Mouse (Mus musculus) liver, embryonic 14.5 days (tissue): ENCODE results near the gene Gdap1l1. TPM values are rescaled to one million over a fixed set of nuclear protein-coding genes. Genes with fewer than 3 reads are reported as not detected.
"Not testable (repeated sequence)": the region's sequence is repeated elsewhere in the genome, so short reads cannot be mapped to it uniquely, and the experiment has no call there.

Experiments
- ATAC-seq: fragments of 200-750 bp; cut with Nextera tagmentation; 2 replicates; pipeline ENCODE4 v1.8.0; 2017; ENCODE audit warnings: moderate number of reproducible peaks, mild to moderate bottlenecking, moderate library complexity; ENCODE audit not compliant: insufficient read depth
- DNase-seq, 3 experiments: peaks; one replicate each; pipeline ENCODE4 v3.0.0-alpha.2; 2012 to 2013; ENCODE audit warnings: low read depth in 3 of 3, low spot score in 3 of 3
- H3K27ac ChIP-seq: fragments of 300-500 bp; sonication (generic); 2 replicates; pipeline ENCODE4 v1.5.1; 2014; ENCODE audit warnings: moderate library complexity, mild to moderate bottlenecking, control low read depth, inconsistent platforms
- H3K27me3 ChIP-seq: fragments of 300-500 bp; sonication (generic); 2 replicates; pipeline ENCODE4 v1.6.1; 2014; ENCODE audit warnings: mild to moderate bottlenecking, low read length, moderate library complexity; ENCODE audit not compliant: control insufficient read depth, insufficient read depth
- H3K36me3 ChIP-seq: fragments of 300-500 bp; sonication (generic); replicated peaks from 2 replicates; pipeline ENCODE4 v1.6.1; 2014; ENCODE audit warnings: low read depth; ENCODE audit not compliant: control insufficient read depth, insufficient read depth
- H3K4me1 ChIP-seq, 2 experiments: fragments of 200-500 bp in 1 of 2; fragments of 300-500 bp in 1 of 2; sonication (generic) in 1 of 2; replicated peaks; 2 replicates each; pipeline ENCODE4 v1.6.1; 2012 to 2014; ENCODE audit warnings: antibody characterized with exemption in 1 of 2, inconsistent platforms in 1 of 2, low read length in 1 of 2; ENCODE audit not compliant: control insufficient read depth in 2 of 2, insufficient read depth in 2 of 2
- H3K4me2 ChIP-seq: fragments of 300-500 bp; sonication (generic); 2 replicates; pipeline ENCODE4 v1.6.1; 2014; ENCODE audit warnings: low read depth, mild to moderate bottlenecking, control low read depth, moderate library complexity
- H3K4me3 ChIP-seq, 2 experiments: fragments of 200-500 bp in 1 of 2; fragments of 300-500 bp in 1 of 2; sonication (generic) in 1 of 2; 2 replicates each; pipeline ENCODE4 v1.5.1; 2012 to 2014; ENCODE audit warnings: low read depth in 2 of 2, low read length in 2 of 2, mild to moderate bottlenecking in 2 of 2, control low read depth in 1 of 2, inconsistent platforms in 1 of 2, moderate library complexity in 1 of 2; ENCODE audit not compliant: insufficient read depth in 1 of 2
- H3K9ac ChIP-seq: fragments of 300-500 bp; sonication (generic); replicated peaks from 2 replicates; pipeline ENCODE4 v1.6.1; 2014; ENCODE audit warnings: mild to moderate bottlenecking, control low read depth, moderate library complexity
- H3K9me3 ChIP-seq: fragments of 300-500 bp; sonication (generic); 2 replicates; pipeline ENCODE4 v1.6.1; 2016; ENCODE audit warnings: low read length, mixed read lengths; ENCODE audit not compliant: control insufficient read depth
- CTCF ChIP-seq: IDR thresholded peaks from 2 replicates; pipeline ENCODE4 v1.5.1; 2016; ENCODE audit warnings: antibody characterized with exemption, low read depth, control low read depth
- EP300 ChIP-seq: IDR thresholded peaks from 2 replicates; pipeline ENCODE4 v1.6.1; 2016; ENCODE audit warnings: antibody characterized with exemption, low read depth
- WGBS: fragments of 180-500 bp; shearing (Covaris S2); extraction: QIAGEN DNeasy Blood & Tissue Kit; methylation state at CpG from one replicate; pipeline ENCODE4 v1.1.7; 2014; ENCODE audit not compliant: insufficient replicate concordance; 5-methylcytosine and 5-hydroxymethylcytosine counted together
- polyA plus RNA-seq, 2 experiments: library from polyadenylated mRNA; depleted of rRNA in 1 of 2; stranded (reverse) in 1 of 2; unstranded in 1 of 2; fragments of >200 nt; fragmentation: Nextera tagmentation in 1 of 2; extraction: Ambion mirVana in 1 of 2; gene quantifications; 2 replicates each; pipeline versions ENCODE4 v1.2.1 to v1.2.3; 2012 to 2014

Gdap1l1 gene
- polyA plus RNA-seq, 2 experiments: 0.03 TPM; not detected in 1

- no peaks in the 10 kb centered on the region for H3K4me1 ChIP-seq
- H3K4me2 ChIP-seq: no peak overlapping the region
- no peak overlapping the region for H3K4me3 ChIP-seq
- H3K27me3 ChIP-seq: no peaks in the 10 kb centered on the region
- ATAC-seq: no peak
- H3K9me3 ChIP-seq: no peaks in the 10 kb centered on the region
- no peak for DNase-seq
- 68% methylated on average over 13 of the region's 13 CpGs for WGBS
- H3K36me3 ChIP-seq: no peaks in the 10 kb centered on the region
- no peak overlapping the region for H3K27ac ChIP-seq
- H3K9ac ChIP-seq: no peak overlapping the region
- TF ChIP-seq EP300 (no peak), CTCF (no peak)
Measured at GRCm38 (mm10) chr2:163453378-163453777, 15.1 kb downstream of the Gdap1l1 start.

- 32% methylated on average over 27 of the region's 27 CpGs for WGBS
- no peaks in the 10 kb centered on the region for H3K4me1 ChIP-seq
- H3K27me3 ChIP-seq: peaks cover 2% of the 10 kb centered on the region; the same call in 1 of the 2 replicates
- DNase-seq (no peak), ATAC-seq (no peak)
- H3K4me3 ChIP-seq: no peak overlapping the region
- H3K27ac ChIP-seq: no peak overlapping the region
- no peaks in the 10 kb centered on the region for H3K9me3 ChIP-seq
- no peak overlapping the region for H3K4me2 ChIP-seq
- H3K9ac ChIP-seq: no peak overlapping the region
- no peaks in the 10 kb centered on the region for H3K36me3 ChIP-seq
- TF ChIP-seq EP300 (no peak), CTCF (no peak)
Measured at GRCm38 (mm10) chr2:163458539-163459265, 20.4 kb downstream of the Gdap1l1 start.

DNA sequence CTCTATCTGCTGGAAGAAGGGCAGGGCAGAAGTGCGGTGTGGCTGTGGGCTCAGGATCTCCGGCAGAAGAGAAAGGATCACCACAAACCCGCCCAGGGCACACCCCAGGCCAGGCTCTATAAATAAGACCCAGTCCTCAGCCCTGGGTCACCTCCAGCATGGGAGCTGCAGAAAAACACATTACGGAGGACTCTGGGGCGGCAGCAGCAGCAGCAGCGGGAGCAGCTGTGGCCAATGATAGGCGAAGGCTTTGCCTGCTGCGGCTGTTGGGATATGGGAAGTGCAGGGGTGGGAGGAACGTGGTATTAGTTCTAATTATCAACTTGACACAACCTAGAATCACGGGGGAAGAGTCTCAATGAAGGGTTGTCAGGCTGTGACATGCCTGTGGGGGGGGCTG is 21.1 kb downstream of the Gdap1l1 start:
- Histone ChIP-seq H3K27ac (no peak overlapping the region), H3K9me3 (no peaks in the 10 kb centered on the region), H3K36me3 (no peaks in the 10 kb centered on the region), H3K4me2 (no peak overlapping the region), H3K9ac (no peak overlapping the region), H3K4me3 (no peak overlapping the region), H3K27me3 (peaks cover 2% of the 10 kb centered on the region; the same call in 1 of the 2 replicates), H3K4me1 (no peaks in the 10 kb centered on the region)
- 26% methylated on average over 10 of the region's 10 CpGs for WGBS
- ATAC-seq: no peak
- no peak for DNase-seq
- TF ChIP-seq CTCF (no peak), EP300 (no peak)

DNA sequence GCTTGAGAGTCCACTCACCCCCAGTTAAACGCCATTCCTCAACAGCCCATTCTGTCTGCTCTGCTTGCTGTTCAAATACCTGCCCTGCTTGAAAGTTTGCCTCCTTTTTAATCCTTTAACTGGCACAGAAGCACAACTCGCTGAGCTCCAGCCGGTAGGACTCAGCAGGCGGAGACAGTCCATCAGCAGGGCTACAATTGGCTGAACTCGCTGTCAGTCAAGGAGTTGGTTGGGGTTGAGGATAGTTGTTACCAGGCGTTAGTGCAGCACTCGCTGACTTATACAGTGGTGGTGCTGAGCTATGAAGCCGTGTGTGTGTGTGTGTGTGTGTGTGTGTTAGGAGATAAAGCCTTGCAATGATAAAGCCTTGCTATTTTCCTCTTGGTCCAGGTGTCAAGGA is 22.3 kb downstream of the Gdap1l1 start:
- Histone ChIP-seq H3K27me3 (peaks cover 2% of the 10 kb centered on the region; the same call in 1 of the 2 replicates), H3K4me2 (no peak overlapping the region), H3K4me3 (no peak overlapping the region), H3K9me3 (no peaks in the 10 kb centered on the region), H3K4me1 (no peaks in the 10 kb centered on the region), H3K9ac (no peak overlapping the region), H3K36me3 (no peaks in the 10 kb centered on the region), H3K27ac (no peak overlapping the region)
- no peak for TF ChIP-seq CTCF
- TF ChIP-seq EP300: no peak
- ATAC-seq (no peak), DNase-seq (no peak)
- 75% methylated on average over 8 of the region's 8 CpGs for WGBS

- H3K27me3 ChIP-seq, H3K4me3 ChIP-seq, H3K4me2 ChIP-seq, H3K36me3 ChIP-seq, H3K4me1 ChIP-seq, H3K9ac ChIP-seq, H3K27ac ChIP-seq, H3K9me3 ChIP-seq, ATAC-seq, DNase-seq: not testable (repeated sequence)
- WGBS: 74% methylated on average over 8 of the region's 9 CpGs
Measured at GRCm38 (mm10) chr2:163461307-163461706, 23.0 kb downstream of the Gdap1l1 start.
